Mouse (Mus musculus) thymus, adult 2 months (tissue): ENCODE results near the gene Htra3. TPM values are rescaled to one million over a fixed set of nuclear protein-coding genes. Genes with fewer than 3 reads are reported as not detected.

ENCODE experiments used
- DNase-seq: peaks from one replicate; pipeline ENCODE4 v3.0.0; 2021
- H3K27ac ChIP-seq: fragments of 200-500 bp; 2 replicates; pipeline ENCODE4 v1.5.1; 2012; ENCODE audit warnings: low read length, control low read depth; ENCODE audit not compliant: control insufficient read depth, insufficient read depth
- H3K27me3 ChIP-seq: fragments of 200-500 bp; 2 replicates; pipeline ENCODE4 v1.6.1; 2012; ENCODE audit warnings: mild to moderate bottlenecking, low read length, moderate library complexity, mixed read lengths; ENCODE audit not compliant: control insufficient read depth, insufficient read depth
- H3K36me3 ChIP-seq: fragments of 200-500 bp; 2 replicates; pipeline ENCODE4 v1.6.1; 2012; ENCODE audit warnings: mild to moderate bottlenecking, low read length, moderate library complexity; ENCODE audit not compliant: control insufficient read depth, insufficient read depth
- H3K4me1 ChIP-seq: fragments of 200-500 bp; replicated peaks from 2 replicates; pipeline ENCODE4 v1.6.1; 2012; ENCODE audit warnings: low read length; ENCODE audit not compliant: control insufficient read depth, insufficient read depth
- H3K4me3 ChIP-seq: fragments of 200-500 bp; 2 replicates; pipeline ENCODE4 v1.5.1; 2012; ENCODE audit warnings: mild to moderate bottlenecking, low read length, control low read depth, moderate library complexity; ENCODE audit not compliant: control insufficient read depth, insufficient read depth
- CTCF ChIP-seq: fragments of 200-500 bp; IDR thresholded peaks from 2 replicates; pipeline ENCODE4 v1.5.1; 2012; ENCODE audit warnings: mild to moderate bottlenecking, control low read depth, low read length, moderate library complexity, borderline replicate concordance; ENCODE audit not compliant: control insufficient read depth, poor library complexity, insufficient read depth; ENCODE audit errors: extremely low read depth
- POLR2A ChIP-seq: fragments of 200-500 bp; IDR thresholded peaks from 2 replicates; pipeline ENCODE4 v1.6.1; 2012; ENCODE audit warnings: mild to moderate bottlenecking, low read length, control low read depth, moderate library complexity; ENCODE audit not compliant: control insufficient read depth, poor library complexity, insufficient read depth; ENCODE audit errors: extremely low read depth
- WGBS: fragments of 180-500 bp; shearing (Covaris S2); methylation state at CpG from one replicate; pipeline ENCODE4 v1.1.7; 2018; 5-methylcytosine and 5-hydroxymethylcytosine counted together
- polyA plus RNA-seq: library from polyadenylated mRNA; depleted of rRNA; stranded (reverse); fragments of >200 nt; gene quantifications from 2 replicates; pipeline ENCODE4 v1.2.3, GENCODE M21; 2012

The Htra3 gene
- polyA plus RNA-seq, 1 experiment, result 37.3 TPM

GRCm38 (mm10) chr5:35672581-35672980, 7.0 kb downstream of the Htra3 start:
- Histone ChIP-seq H3K27me3 (no peaks in the 10 kb centered on the region), H3K4me3 (no peak overlapping the region), H3K27ac (no peak overlapping the region), H3K4me1 (peaks cover 8% of the 10 kb centered on the region; the same call in 1 of the 2 replicates), H3K36me3 (no peaks in the 10 kb centered on the region)
- no peak for TF ChIP-seq POLR2A
- no peak for TF ChIP-seq CTCF
- DNase-seq, result no peak
- WGBS, result 85% methylated on average over 1 of the region's 1 CpGs

GRCm38 (mm10) chr5:35671474-35671891, 8.1 kb downstream of the Htra3 start:
- H3K36me3 ChIP-seq, result no peaks in the 10 kb centered on the region
- 94% methylated on average over 9 of the region's 9 CpGs for WGBS
- no peak for DNase-seq
- H3K4me3 ChIP-seq, result no peak overlapping the region
- no peaks in the 10 kb centered on the region for H3K27me3 ChIP-seq
- TF ChIP-seq POLR2A, result no peak
- no peak for TF ChIP-seq CTCF
- no peak overlapping the region for H3K27ac ChIP-seq
- H3K4me1 ChIP-seq, result peaks cover 8% of the 10 kb centered on the region; the same call in 1 of the 2 replicates

DNA sequence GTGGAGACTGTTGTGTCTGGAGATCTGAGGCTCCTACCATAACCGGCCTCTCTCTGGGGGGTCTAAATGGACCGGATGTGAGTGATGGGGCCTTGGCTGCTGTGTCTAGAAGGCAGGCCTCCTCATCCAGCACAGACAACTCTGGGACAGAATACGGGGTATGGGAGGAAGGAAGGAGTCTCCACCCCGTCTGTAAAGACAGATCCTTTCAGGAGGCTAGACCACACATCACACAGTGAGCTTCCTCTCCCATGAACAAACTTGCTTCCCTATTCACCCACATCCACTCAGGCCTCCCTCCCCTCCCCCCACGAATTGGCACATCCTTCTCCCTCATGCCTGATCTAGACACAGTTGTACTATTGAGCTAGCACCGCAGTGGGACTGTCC, 9.2 kb downstream of the Htra3 start:
- Histone ChIP-seq H3K36me3 (no peaks in the 10 kb centered on the region), H3K27me3 (no peaks in the 10 kb centered on the region), H3K27ac (no peak overlapping the region), H3K4me3 (no peak overlapping the region), H3K4me1 (peaks cover 8% of the 10 kb centered on the region; the same call in 1 of the 2 replicates)
- no peak for DNase-seq
- 23% methylated on average over 6 of the region's 6 CpGs for WGBS
- TF ChIP-seq CTCF, result no peak
- TF ChIP-seq POLR2A, result no peak

GRCm38 (mm10) chr5:35669747-35670411, 9.7 kb downstream of the Htra3 start:
- H3K27ac ChIP-seq, result no peak overlapping the region
- no peaks in the 10 kb centered on the region for H3K27me3 ChIP-seq
- WGBS, result 69% methylated on average over 11 of the region's 11 CpGs
- H3K4me1 ChIP-seq, result peaks cover 8% of the 10 kb centered on the region; the same call in 1 of the 2 replicates
- TF ChIP-seq CTCF, result no peak
- no peak for TF ChIP-seq POLR2A
- H3K36me3 ChIP-seq, result no peaks in the 10 kb centered on the region
- DNase-seq, result no peak
- no peak overlapping the region for H3K4me3 ChIP-seq

- Histone ChIP-seq H3K4me1 (no peaks in the 10 kb centered on the region), H3K27me3 (no peaks in the 10 kb centered on the region), H3K36me3 (no peaks in the 10 kb centered on the region), H3K4me3 (no peak overlapping the region), H3K27ac (no peak overlapping the region)
- TF ChIP-seq POLR2A, result no peak
- no peak for TF ChIP-seq CTCF
- no peak for DNase-seq
- WGBS, result 97% methylated on average over 7 of the region's 7 CpGs
Observed at GRCm38 (mm10) chr5:35666152-35666551, 13.4 kb downstream of the Htra3 start.

- no peaks in the 10 kb centered on the region for H3K36me3 ChIP-seq
- no peaks in the 10 kb centered on the region for H3K27me3 ChIP-seq
- no peak for DNase-seq
- no peaks in the 10 kb centered on the region for H3K4me1 ChIP-seq
- WGBS, result 94% methylated on average over 9 of the region's 9 CpGs
- no peak overlapping the region for H3K27ac ChIP-seq
- no peak for TF ChIP-seq CTCF
- no peak for TF ChIP-seq POLR2A
- no peak overlapping the region for H3K4me3 ChIP-seq
Observed at GRCm38 (mm10) chr5:35662021-35662545, 17.5 kb downstream of the Htra3 start.

- no peak for DNase-seq
Observed at GRCm38 (mm10) chr5:35661210-35661609, 18.4 kb downstream of the Htra3 start.

More at GRCm38 (mm10) chr5:35661210-35661609, 18.4 kb downstream of the Htra3 start:
- H3K36me3 ChIP-seq, result no peaks in the 10 kb centered on the region
- no peak overlapping the region for H3K27ac ChIP-seq
- TF ChIP-seq POLR2A (no peak), CTCF (no peak)
- WGBS, result 92% methylated on average over 6 of the region's 6 CpGs
- no peaks in the 10 kb centered on the region for H3K27me3 ChIP-seq
- no peak overlapping the region for H3K4me3 ChIP-seq
- no peaks in the 10 kb centered on the region for H3K4me1 ChIP-seq
